Comparison of ENCODE assay signal across 9 mouse cellular contexts in the genomic region with DNA sequence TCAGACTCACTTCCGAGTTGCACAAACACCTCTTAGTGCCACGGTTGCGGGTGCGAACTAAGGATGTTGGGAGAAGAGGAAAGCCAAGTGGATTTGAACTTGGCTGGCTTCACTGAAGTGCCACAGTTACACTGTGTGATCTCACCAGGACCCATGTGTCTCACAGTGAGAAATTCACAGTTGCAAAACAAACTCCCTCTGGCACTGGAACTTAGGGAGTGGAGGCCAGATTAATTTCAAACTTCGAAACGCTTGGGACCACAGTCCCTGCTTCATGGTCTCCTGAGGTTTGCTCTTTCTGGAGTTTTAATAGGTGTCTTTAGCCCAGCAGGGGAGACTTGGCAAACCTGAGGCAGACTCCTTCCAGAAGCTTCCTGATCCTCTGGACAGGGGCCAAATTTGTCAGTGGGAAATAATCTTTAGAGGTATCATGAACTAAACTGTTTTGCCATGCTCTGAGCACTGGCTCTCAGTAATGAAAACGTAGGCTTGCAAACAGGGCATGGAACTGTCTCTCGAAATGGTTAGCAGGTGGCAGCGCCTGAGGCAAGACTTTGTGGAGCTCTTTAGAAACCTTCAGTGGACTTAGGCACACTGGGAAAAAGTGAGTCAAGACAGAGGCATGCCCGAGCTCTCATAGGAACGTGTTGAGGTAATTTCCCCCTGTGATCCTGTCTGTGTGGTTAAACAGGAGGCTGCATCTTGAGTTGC.
DNase-seq lines count a peak whose midpoint lies in the region; ATAC-seq and TF ChIP-seq lines count a peak whose summit lies in the region.
"Had no signal": no experiment of that assay in that cellular context is flagged by ENCODE, and none has a peak within 500 bp of the region (broad histone marks: within the 10 kb centered on the region; RNA-seq: fewer than 3 reads in every experiment).

No protein-coding gene starts in this region.

- H3K27me3 ChIP-seq in forebrain, postnatal 0 days (ENCODE audit: insufficient read depth, low read length), result no peaks in the 10 kb centered on the region
- no peaks in the 10 kb centered on the region for H3K27me3 ChIP-seq in forebrain, embryonic 15.5 days
- H3K27me3 ChIP-seq in kidney, embryonic 15.5 days, result no peaks in the 10 kb centered on the region

- no peak overlapping the region for H3K27ac ChIP-seq in forebrain, postnatal 0 days (ENCODE audit: low read depth, low read length)
- no peak overlapping the region for H3K27ac ChIP-seq in forebrain, embryonic 15.5 days (replicated peaks)
- H3K27ac ChIP-seq in kidney, embryonic 15.5 days, result peak overlapping the region; percentile 74

- WGBS in forebrain, postnatal 0 days, result 62% methylated on average over 11 of the region's 11 CpGs
- WGBS in forebrain, embryonic 15.5 days, result 73% methylated on average over 11 of the region's 11 CpGs
- WGBS in kidney, embryonic 15.5 days, result 66% methylated on average over 11 of the region's 11 CpGs

- ATAC-seq in forebrain, postnatal 0 days, result 0 out of 2 replicates have a peak, but pooled peaks have one; percentile 14
- ATAC-seq in forebrain, embryonic 15.5 days (replicated peaks), result no peak
- 0 out of 2 replicates have a peak, but pooled peaks have one; percentile 22 for ATAC-seq in kidney, embryonic 15.5 days (replicated peaks; ENCODE audit: low FRiP score)

- no peak overlapping the region for H3K4me2 ChIP-seq in forebrain, postnatal 0 days (ENCODE audit: low read depth)
- H3K4me2 ChIP-seq in forebrain, embryonic 15.5 days (replicated peaks), result no peak overlapping the region
- no peak overlapping the region for H3K4me2 ChIP-seq in kidney, embryonic 15.5 days

- no peak for TF ChIP-seq CTCF in forebrain, postnatal 0 days (IDR thresholded peaks at IDR 0.05; ENCODE audit: low read depth)

- no peak overlapping the region for H3K9ac ChIP-seq in forebrain, postnatal 0 days
- H3K9ac ChIP-seq in forebrain, embryonic 15.5 days (replicated peaks), result no peak overlapping the region
- no peak overlapping the region for H3K9ac ChIP-seq in kidney, embryonic 15.5 days

- no peaks in the 10 kb centered on the region for H3K9me3 ChIP-seq in forebrain, postnatal 0 days (ENCODE audit: low read length)
- H3K9me3 ChIP-seq in forebrain, embryonic 15.5 days, result no peaks in the 10 kb centered on the region
- no peaks in the 10 kb centered on the region for H3K9me3 ChIP-seq in kidney, embryonic 15.5 days (replicated peaks)
- H3K9me3 ChIP-seq: G1E had no signal

- H3K36me3 ChIP-seq in forebrain, postnatal 0 days (ENCODE audit: insufficient read depth), result no peaks in the 10 kb centered on the region
- no peaks in the 10 kb centered on the region for H3K36me3 ChIP-seq in forebrain, embryonic 15.5 days
- no peaks in the 10 kb centered on the region for H3K36me3 ChIP-seq in kidney, embryonic 15.5 days
- H3K36me3 ChIP-seq: G1E had no signal

- no peak overlapping the region for H3K4me3 ChIP-seq in forebrain, postnatal 0 days (ENCODE audit: low read depth, low read length)
- no peak overlapping the region for H3K4me3 ChIP-seq in forebrain, embryonic 15.5 days
- no peak overlapping the region for H3K4me3 ChIP-seq in kidney, embryonic 15.5 days (replicated peaks)

- no peak for DNase-seq in forebrain, postnatal 0 days
- peak; percentile 36 for DNase-seq in CD4-positive, CD25-positive, alpha-beta regulatory T cell, adult 2 months (ENCODE audit: low read depth, low spot score)
- peak; percentile 79 for DNase-seq in gastrocnemius, adult 18-20 months (ENCODE audit: low spot score)
- DNase-seq in thymus, postnatal 25 days, result no peak
- DNase-seq in layer of hippocampus, adult 8-10 months (ENCODE audit: low spot score in 2 of 2), result no peak
- no peak for DNase-seq in neural tube, embryonic 10.5 days (ENCODE audit: extremely low spot score, low spot score)

- no peaks in the 10 kb centered on the region for H3K4me1 ChIP-seq in forebrain, postnatal 0 days (ENCODE audit: insufficient read depth)
- H3K4me1 ChIP-seq in forebrain, embryonic 15.5 days, result no peaks in the 10 kb centered on the region
- peaks cover 41% of the 10 kb centered on the region for H3K4me1 ChIP-seq in kidney, embryonic 15.5 days

Comparison
In these comparisons a context has a peak if more than half of its experiments do, and no peak if none do; other contexts are left out.
1. DNase-seq: peak in CD4-positive, CD25-positive, alpha-beta regulatory T cell, adult 2 months (single experiment) and gastrocnemius, adult 18-20 months (single experiment); none in forebrain, postnatal 0 days (single experiment), thymus, postnatal 25 days (single experiment), layer of hippocampus, adult 8-10 months (0 of 2) and neural tube, embryonic 10.5 days (single experiment).